Mouse (Mus musculus): ENCODE data around the gene Serpinb6d. TPM values are rescaled to one million over a fixed set of nuclear protein-coding genes. Genes with fewer than 3 reads are reported as not detected.

Gene Serpinb6d
- polyA plus RNA-seq (2016; fragmentation: Nextera tagmentation; extraction: Ambion mirVana), result not detected in 2 replicates

- ATAC-seq (ENCODE audit: insufficient number of reproducible peaks, insufficient read depth, low FRiP score, low TSS enrichment), result no peak
- Histone ChIP-seq H3K4me1 (no peaks in the 10 kb centered on the region), H3K27ac (no peak within 1 kb of the TSS), H3K36me3 (no peaks in the 10 kb centered on the region), H3K9me3 (peaks cover 12% of the 10 kb centered on the region; the same call in 1 of the 2 replicates), H3K27me3 (no peaks in the 10 kb centered on the region), H3K4me2 (replicated peaks) (no peak within 1 kb of the TSS), H3K9ac (no peak within 1 kb of the TSS), H3K4me3 (no peak within 1 kb of the TSS)
- 61% methylated on average over 1 of the region's 1 CpGs for WGBS
Measured at GRCm38 (mm10) chr13:33661105-33661504, at the start of gene Serpinb6d. Gene Serpinb6d, plus strand, starts transcription at chr13:33661405.

GRCm38 (mm10) chr13:33622921-33623320, 38.3 kb upstream of the Serpinb6d start:
- H3K9me3 ChIP-seq, result peaks cover 14% of the 10 kb centered on the region; the same call in 1 of the 2 replicates
- H3K36me3 ChIP-seq, result no peaks in the 10 kb centered on the region
- no peak overlapping the region for H3K4me3 ChIP-seq
- no peak overlapping the region for H3K9ac ChIP-seq
- WGBS, result 93% methylated on average over 2 of the region's 2 CpGs
- no peaks in the 10 kb centered on the region for H3K4me1 ChIP-seq
- no peaks in the 10 kb centered on the region for H3K27me3 ChIP-seq
- H3K27ac ChIP-seq, result no peak overlapping the region
- no peak overlapping the region for H3K4me2 ChIP-seq (replicated peaks)
- no peak for ATAC-seq (ENCODE audit: insufficient number of reproducible peaks, insufficient read depth, low FRiP score, low TSS enrichment)

GRCm38 (mm10) chr13:33642540-33642939, 18.7 kb upstream of the Serpinb6d start:
- no peak overlapping the region for H3K4me3 ChIP-seq
- no peaks in the 10 kb centered on the region for H3K27me3 ChIP-seq
- no peaks in the 10 kb centered on the region for H3K36me3 ChIP-seq
- 0 out of 2 replicates have a peak, but pooled peaks cover 4% of the 10 kb centered on the region for H3K9me3 ChIP-seq
- no peak overlapping the region for H3K9ac ChIP-seq
- ATAC-seq (ENCODE audit: insufficient number of reproducible peaks, insufficient read depth, low FRiP score, low TSS enrichment), result no peak
- H3K27ac ChIP-seq, result no peak overlapping the region
- H3K4me2 ChIP-seq (replicated peaks), result no peak overlapping the region
- 62% methylated on average over 2 of the region's 2 CpGs for WGBS
- H3K4me1 ChIP-seq, result no peaks in the 10 kb centered on the region

GRCm38 (mm10) chr13:33662550-33662949, 1.3 kb downstream of the Serpinb6d start:
- H3K36me3 ChIP-seq, result no peaks in the 10 kb centered on the region
- H3K4me3 ChIP-seq, result no peak overlapping the region
- no peak overlapping the region for H3K4me2 ChIP-seq (replicated peaks)
- no peaks in the 10 kb centered on the region for H3K4me1 ChIP-seq
- peaks cover 12% of the 10 kb centered on the region; the same call in 1 of the 2 replicates for H3K9me3 ChIP-seq
- no peak for ATAC-seq (ENCODE audit: insufficient number of reproducible peaks, insufficient read depth, low FRiP score, low TSS enrichment)
- no peak overlapping the region for H3K27ac ChIP-seq
- H3K9ac ChIP-seq, result no peak overlapping the region
- H3K27me3 ChIP-seq, result no peaks in the 10 kb centered on the region

GRCm38 (mm10) chr13:33720296-33720695, 59.1 kb downstream of the Serpinb6d start:
- no peak overlapping the region for H3K27ac ChIP-seq
- no peak for ATAC-seq (ENCODE audit: insufficient number of reproducible peaks, insufficient read depth, low FRiP score, low TSS enrichment)
- H3K4me2 ChIP-seq (replicated peaks), result no peak overlapping the region
- H3K4me1 ChIP-seq, result no peaks in the 10 kb centered on the region
- WGBS, result 75% methylated on average over 2 of the region's 2 CpGs
- no peak overlapping the region for H3K4me3 ChIP-seq
- peaks cover 9% of the 10 kb centered on the region; the same call in 1 of the 2 replicates for H3K9me3 ChIP-seq
- no peaks in the 10 kb centered on the region for H3K27me3 ChIP-seq
- no peaks in the 10 kb centered on the region for H3K36me3 ChIP-seq
- no peak overlapping the region for H3K9ac ChIP-seq

Other genes with a start within 250 kb of the Serpinb6d start
- gene Serpinb9g, start 176.6 kb upstream of the Serpinb6d start, polyA plus RNA-seq (2016; fragmentation: Nextera tagmentation; extraction: Ambion mirVana), result not detected in 2 replicates
- gene Serpinb6e, start 182.0 kb downstream of the Serpinb6d start, polyA plus RNA-seq (2016; fragmentation: Nextera tagmentation; extraction: Ambion mirVana), result not detected in 2 replicates
- gene Serpinb6c, start 244.3 kb downstream of the Serpinb6d start, polyA plus RNA-seq (2016; fragmentation: Nextera tagmentation; extraction: Ambion mirVana), result 0.34 and 0.42 TPM in 2 replicates

All from embryonic facial prominence, embryonic 12.5 days (tissue).